Mouse (Mus musculus) neural tube, embryonic 11.5 days (tissue): ENCODE measurements around the gene Ucp2. TPM values are rescaled to one million over a fixed set of nuclear protein-coding genes. Genes with fewer than 3 reads are reported as not detected.

ENCODE experiments used
- ATAC-seq: fragments of 200-750 bp; cut with Nextera tagmentation; 2 replicates; pipeline ENCODE4 v1.8.0; 2017; ENCODE audit warnings: moderate number of reproducible peaks, mild to moderate bottlenecking, moderate TSS enrichment, moderate library complexity; ENCODE audit not compliant: insufficient read depth, low FRiP score, low TSS enrichment
- DNase-seq: peaks from one replicate; pipeline ENCODE4 v3.0.0-alpha.2; 2015; ENCODE audit warnings: low spot score
- H3K27ac ChIP-seq: fragments of 300-500 bp; sonication (generic); 2 replicates; pipeline ENCODE4 v1.5.1; 2014; ENCODE audit warnings: low read depth, mild to moderate bottlenecking, low read length
- H3K27me3 ChIP-seq: fragments of 300-500 bp; sonication (generic); 2 replicates; pipeline ENCODE4 v1.6.1; 2014; ENCODE audit warnings: mild to moderate bottlenecking, low read length, mixed read lengths; ENCODE audit not compliant: control insufficient read depth, insufficient read depth
- H3K36me3 ChIP-seq: fragments of 300-500 bp; sonication (generic); 2 replicates; pipeline ENCODE4 v1.6.1; 2014; ENCODE audit warnings: mild to moderate bottlenecking, low read length, moderate library complexity, mixed read lengths; ENCODE audit not compliant: control insufficient read depth, insufficient read depth
- H3K4me1 ChIP-seq: fragments of 300-500 bp; sonication (generic); 2 replicates; pipeline ENCODE4 v1.6.1; 2014; ENCODE audit warnings: low read length, mixed read lengths; ENCODE audit not compliant: control insufficient read depth, insufficient read depth
- H3K4me2 ChIP-seq: fragments of 300-500 bp; sonication (generic); 2 replicates; pipeline ENCODE4 v1.6.1; 2014; ENCODE audit warnings: low read depth, mild to moderate bottlenecking, moderate library complexity
- H3K4me3 ChIP-seq: fragments of 300-500 bp; sonication (generic); 2 replicates; pipeline ENCODE4 v1.5.1; 2014; ENCODE audit warnings: low read depth, low read length
- H3K9ac ChIP-seq: fragments of 300-500 bp; sonication (generic); 2 replicates; pipeline ENCODE4 v1.6.1; 2014; ENCODE audit warnings: mild to moderate bottlenecking, low read length
- H3K9me3 ChIP-seq: fragments of 300-500 bp; sonication (generic); 2 replicates; pipeline ENCODE4 v1.6.1; 2016; ENCODE audit warnings: low read length; ENCODE audit not compliant: control insufficient read depth
- WGBS: fragments of 180-500 bp; shearing (Covaris S2); extraction: QIAGEN DNeasy Blood & Tissue Kit; methylation state at CpG from one replicate; pipeline ENCODE4 v1.1.7; 2014; 5-methylcytosine and 5-hydroxymethylcytosine counted together
- polyA plus RNA-seq: library from polyadenylated mRNA; unstranded; fragments of >200 nt; fragmentation: Nextera tagmentation; extraction: Ambion mirVana; gene quantifications from 2 replicates; pipeline ENCODE4 v1.2.1, GENCODE M21; 2014

Gene Ucp2
- polyA plus RNA-seq, 1 experiment from 2014 or later = 88.8 TPM

DNA sequence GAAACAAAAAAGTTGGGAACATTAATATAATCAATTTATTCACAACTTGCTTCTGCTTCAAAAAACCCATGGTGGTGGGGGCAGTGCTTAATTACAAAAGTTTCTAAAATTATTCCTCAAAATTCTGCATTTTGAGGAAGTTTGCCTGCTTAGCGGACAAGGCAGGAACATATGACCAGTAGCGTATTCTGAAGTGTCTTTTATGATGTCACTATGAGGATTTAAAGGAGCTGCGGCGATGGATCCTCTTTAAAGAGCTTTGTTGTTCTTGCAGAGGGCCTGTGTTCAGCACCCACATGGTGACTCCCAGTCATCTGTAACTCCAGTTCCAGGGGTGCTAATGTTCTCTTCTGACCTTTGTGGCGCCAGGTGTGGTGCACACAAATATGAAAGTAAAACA lies 37.6 kb downstream of the Ucp2 start:
- no peaks in the 10 kb centered on the region for H3K4me1 ChIP-seq
- WGBS = 93% methylated on average over 5 of the region's 5 CpGs
- H3K27me3 ChIP-seq = no peaks in the 10 kb centered on the region
- no peak overlapping the region for H3K27ac ChIP-seq
- no peak overlapping the region for H3K4me2 ChIP-seq
- H3K4me3 ChIP-seq = no peak overlapping the region
- H3K9ac ChIP-seq = no peak overlapping the region
- ATAC-seq (no peak), DNase-seq (no peak)
- H3K9me3 ChIP-seq = no peaks in the 10 kb centered on the region
- H3K36me3 ChIP-seq = no peaks in the 10 kb centered on the region

DNA sequence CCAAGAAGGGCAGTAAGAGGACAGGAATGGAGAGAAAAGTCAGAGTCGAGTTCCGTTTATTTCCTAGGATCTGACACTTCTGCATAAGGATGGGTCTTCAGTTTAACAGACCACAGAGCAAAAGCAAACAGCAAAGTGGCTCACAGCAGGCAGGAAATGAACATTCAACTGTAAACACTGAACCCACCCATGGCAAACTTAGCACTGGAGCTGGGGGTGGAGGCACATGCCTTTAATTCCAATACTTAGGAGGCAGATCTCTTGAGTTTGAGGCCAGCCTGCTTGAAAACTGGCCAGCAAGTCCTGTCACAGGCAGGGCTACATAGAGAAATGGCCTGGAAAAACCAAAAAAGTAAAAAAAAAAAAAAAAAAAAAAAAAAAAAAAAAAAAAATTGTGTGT lies 40.4 kb downstream of the Ucp2 start:
- no peak overlapping the region for H3K4me3 ChIP-seq
- no peak overlapping the region for H3K27ac ChIP-seq
- H3K9ac ChIP-seq = no peak overlapping the region
- no peaks in the 10 kb centered on the region for H3K36me3 ChIP-seq
- peaks cover 5% of the 10 kb centered on the region; the same call in 1 of the 2 replicates for H3K4me1 ChIP-seq
- no peaks in the 10 kb centered on the region for H3K27me3 ChIP-seq
- DNase-seq (no peak), ATAC-seq (no peak)
- 64% methylated on average over 2 of the region's 2 CpGs for WGBS
- no peak overlapping the region for H3K4me2 ChIP-seq
- no peaks in the 10 kb centered on the region for H3K9me3 ChIP-seq

DNA sequence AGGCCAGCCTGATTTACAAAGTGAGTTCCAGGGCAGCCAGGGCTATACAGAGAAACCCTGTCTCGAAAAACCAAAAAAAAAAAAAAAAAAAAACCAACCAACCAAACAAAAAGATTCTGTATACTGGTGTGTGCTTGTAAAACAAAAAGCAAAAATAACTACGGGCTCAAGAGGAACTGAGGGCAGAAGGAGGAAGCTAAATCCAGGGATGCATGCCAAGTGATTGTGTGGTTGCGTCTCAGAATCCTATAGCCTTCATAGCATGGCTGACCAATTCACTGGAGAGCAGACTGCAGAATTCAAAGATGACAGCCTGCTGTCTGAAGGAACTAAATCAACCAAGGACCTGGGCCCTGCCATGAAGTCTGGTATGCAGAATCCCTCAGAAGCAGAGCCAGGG lies 41.1 kb downstream of the Ucp2 start:
- Histone ChIP-seq H3K9me3 (no peaks in the 10 kb centered on the region), H3K27ac (no peak overlapping the region), H3K9ac (no peak overlapping the region), H3K4me2 (no peak overlapping the region), H3K36me3 (no peaks in the 10 kb centered on the region), H3K4me1 (peaks cover 5% of the 10 kb centered on the region; the same call in 1 of the 2 replicates), H3K4me3 (no peak overlapping the region), H3K27me3 (no peaks in the 10 kb centered on the region)
- WGBS = 87% methylated on average over 3 of the region's 3 CpGs
- ATAC-seq (no peak), DNase-seq (no peak)

GRCm38 (mm10) chr7:100535831-100536230 lies 42.7 kb downstream of the Ucp2 start:
- 96% methylated on average over 2 of the region's 2 CpGs for WGBS
- H3K4me1 ChIP-seq = peaks cover 5% of the 10 kb centered on the region; the same call in 1 of the 2 replicates
- H3K4me2 ChIP-seq = peak overlapping the region; percentile 70

GRCm38 (mm10) chr7:100536804-100537518 lies 43.8 kb downstream of the Ucp2 start, which contains the start of gene Coa4:
Gene Coa4, plus strand, starts transcription at chr7:100537071.
- ATAC-seq (peak; percentile 97), DNase-seq (peak; percentile 92)
- no peaks in the 10 kb centered on the region for H3K36me3 ChIP-seq
- H3K4me3 ChIP-seq = peak within 1 kb of the TSS; percentile 66
- peaks cover 5% of the 10 kb centered on the region; the same call in 1 of the 2 replicates for H3K4me1 ChIP-seq
- H3K27me3 ChIP-seq = no peaks in the 10 kb centered on the region
- H3K9ac ChIP-seq = peak within 1 kb of the TSS; percentile 79
- peak within 1 kb of the TSS; percentile 70 for H3K4me2 ChIP-seq
- H3K27ac ChIP-seq = peak within 1 kb of the TSS; percentile 60; the same call in 1 of the 2 replicates
- WGBS = under 1% methylated on average over 33 of the region's 33 CpGs
- H3K9me3 ChIP-seq = no peaks in the 10 kb centered on the region

More at GRCm38 (mm10) chr7:100535831-100536230, 42.7 kb downstream of the Ucp2 start:
- Histone ChIP-seq H3K36me3 (no peaks in the 10 kb centered on the region), H3K4me3 (no peak overlapping the region), H3K9ac (no peak overlapping the region), H3K27me3 (no peaks in the 10 kb centered on the region), H3K27ac (no peak overlapping the region), H3K9me3 (no peaks in the 10 kb centered on the region)
- DNase-seq = no peak
- ATAC-seq = no peak

DNA sequence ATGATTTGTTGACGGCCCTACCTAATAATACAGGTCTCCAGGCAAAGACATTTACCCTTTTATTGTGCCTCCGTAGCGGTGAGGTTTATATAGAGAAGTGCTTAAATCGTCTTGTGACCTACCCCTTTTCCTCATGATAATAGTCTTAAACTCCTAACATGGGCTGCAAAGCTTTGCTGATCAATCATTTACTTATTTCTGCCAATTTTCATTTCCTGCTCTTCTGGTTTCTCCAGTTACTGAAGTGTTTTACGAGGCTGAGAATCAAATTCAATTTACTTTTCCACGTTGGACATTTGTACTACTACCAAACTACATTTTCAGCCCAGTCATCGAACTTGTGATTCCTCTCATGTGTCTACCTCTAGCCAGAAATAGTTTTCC lies 44.4 kb downstream of the Ucp2 start:
- ATAC-seq = no peak
- H3K4me1 ChIP-seq = peaks cover 5% of the 10 kb centered on the region; the same call in 1 of the 2 replicates
- 34% methylated on average over 7 of the region's 7 CpGs for WGBS
- peak overlapping the region; percentile 66 for H3K4me3 ChIP-seq
- peak overlapping the region; percentile 70 for H3K4me2 ChIP-seq
- H3K27ac ChIP-seq = peak overlapping the region; percentile 60; the same call in 1 of the 2 replicates
- H3K36me3 ChIP-seq = no peaks in the 10 kb centered on the region
- H3K9me3 ChIP-seq = no peaks in the 10 kb centered on the region
- H3K9ac ChIP-seq = peak overlapping the region; percentile 79
- no peak for DNase-seq
- no peaks in the 10 kb centered on the region for H3K27me3 ChIP-seq

DNA sequence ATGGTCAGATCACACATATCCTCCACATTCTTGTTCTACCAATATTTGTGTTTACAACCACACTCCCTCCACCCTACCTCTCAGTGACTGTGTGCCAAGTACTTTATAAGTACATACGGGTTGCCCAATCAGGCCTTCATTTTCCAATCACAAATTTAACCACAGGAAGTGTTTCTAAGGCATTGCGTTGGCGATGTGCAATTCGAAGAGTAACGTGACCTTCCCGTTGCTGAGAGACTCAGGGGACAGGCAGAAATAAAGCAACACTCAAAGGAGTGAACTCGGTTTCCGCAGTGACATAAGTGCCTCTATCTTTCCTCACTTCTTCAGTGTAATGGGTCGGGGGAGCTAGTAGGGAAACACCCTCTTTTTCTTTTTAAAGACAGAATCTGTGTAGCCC lies 46.4 kb downstream of the Ucp2 start:
- Histone ChIP-seq H3K4me3 (no peak overlapping the region), H3K36me3 (no peaks in the 10 kb centered on the region), H3K9me3 (no peaks in the 10 kb centered on the region), H3K4me2 (no peak overlapping the region), H3K4me1 (peaks cover 5% of the 10 kb centered on the region; the same call in 1 of the 2 replicates), H3K27ac (no peak overlapping the region), H3K9ac (no peak overlapping the region), H3K27me3 (no peaks in the 10 kb centered on the region)
- ATAC-seq (no peak), DNase-seq (no peak)
- WGBS = 94% methylated on average over 9 of the region's 9 CpGs

- no peak overlapping the region for H3K9ac ChIP-seq
- DNase-seq (no peak), ATAC-seq (no peak)
- no peak overlapping the region for H3K4me2 ChIP-seq
- H3K36me3 ChIP-seq = no peaks in the 10 kb centered on the region
- H3K27me3 ChIP-seq = no peaks in the 10 kb centered on the region
- no peaks in the 10 kb centered on the region for H3K4me1 ChIP-seq
- no peaks in the 10 kb centered on the region for H3K9me3 ChIP-seq
- H3K4me3 ChIP-seq = no peak overlapping the region
- 68% methylated on average over 1 of the region's 1 CpGs for WGBS
- H3K27ac ChIP-seq = no peak overlapping the region
Observed at GRCm38 (mm10) chr7:100544437-100544836, 51.3 kb downstream of the Ucp2 start.

GRCm38 (mm10) chr7:100547631-100548030 lies 54.5 kb downstream of the Ucp2 start:
- Histone ChIP-seq H3K9me3 (no peaks in the 10 kb centered on the region), H3K4me1 (no peaks in the 10 kb centered on the region), H3K27me3 (no peaks in the 10 kb centered on the region), H3K4me2 (no peak overlapping the region), H3K36me3 (no peaks in the 10 kb centered on the region; the same call in 1 of the 2 replicates), H3K9ac (no peak overlapping the region), H3K27ac (no peak overlapping the region), H3K4me3 (no peak overlapping the region)
- DNase-seq = no peak
- 85% methylated on average over 4 of the region's 4 CpGs for WGBS
- no peak for ATAC-seq
